Mouse (Mus musculus) lung, embryonic 14.5 days (tissue): Measurements from ENCODE around the gene Ilk. TPM values are rescaled to one million over a fixed set of nuclear protein-coding genes. Genes with fewer than 3 reads are reported as not detected.

Experiments
- ATAC-seq: fragments of 200-750 bp; cut with Nextera tagmentation; 2 replicates; pipeline ENCODE4 v1.8.0; 2017; ENCODE audit warnings: mild to moderate bottlenecking, moderate TSS enrichment, moderate library complexity; ENCODE audit not compliant: insufficient read depth
- DNase-seq: peaks from one replicate; pipeline ENCODE4 v3.0.0-alpha.2; 2015
- H3K27ac ChIP-seq: fragments of 300-500 bp; sonication (generic); 2 replicates; pipeline ENCODE4 v1.5.1; 2014; ENCODE audit warnings: low read depth, mild to moderate bottlenecking, moderate library complexity
- H3K27me3 ChIP-seq: fragments of 300-500 bp; sonication (generic); 2 replicates; pipeline ENCODE4 v1.6.1; 2014; ENCODE audit warnings: low read length, control low read depth; ENCODE audit not compliant: insufficient read depth
- H3K36me3 ChIP-seq: fragments of 300-500 bp; sonication (generic); 2 replicates; pipeline ENCODE4 v1.6.1; 2014; ENCODE audit warnings: control low read depth; ENCODE audit not compliant: insufficient read depth
- H3K4me1 ChIP-seq: fragments of 300-500 bp; sonication (generic); 2 replicates; pipeline ENCODE4 v1.6.1; 2014; ENCODE audit warnings: antibody characterized with exemption, control low read depth; ENCODE audit not compliant: insufficient read depth
- H3K4me2 ChIP-seq: fragments of 300-500 bp; sonication (generic); 2 replicates; pipeline ENCODE4 v1.6.1; 2014; ENCODE audit warnings: mild to moderate bottlenecking
- H3K4me3 ChIP-seq: fragments of 300-500 bp; sonication (generic); 2 replicates; pipeline ENCODE4 v1.5.1; 2014; ENCODE audit warnings: low read depth, low read length
- H3K9ac ChIP-seq: fragments of 300-500 bp; sonication (generic); 2 replicates; pipeline ENCODE4 v1.6.1; 2014
- H3K9me3 ChIP-seq: fragments of 300-500 bp; sonication (generic); 2 replicates; pipeline ENCODE4 v1.6.1; 2016; ENCODE audit warnings: low read depth, low read length, control low read depth
- CTCF ChIP-seq: IDR thresholded peaks from 2 replicates; pipeline ENCODE4 v1.5.1; 2016; ENCODE audit warnings: antibody characterized with exemption, low read depth
- WGBS: fragments of 180-500 bp; shearing (Covaris S2); extraction: QIAGEN DNeasy Blood & Tissue Kit; methylation state at CpG from one replicate; pipeline ENCODE4 v1.1.7; 2014; 5-methylcytosine and 5-hydroxymethylcytosine counted together
- polyA plus RNA-seq: library from polyadenylated mRNA; unstranded; fragments of >200 nt; fragmentation: Nextera tagmentation; extraction: Ambion mirVana; gene quantifications from 2 replicates; pipeline ENCODE4 v1.2.1, GENCODE M21; 2014

The Ilk gene
- polyA plus RNA-seq, 1 experiment from 2014 or later, result 372 TPM

DNA sequence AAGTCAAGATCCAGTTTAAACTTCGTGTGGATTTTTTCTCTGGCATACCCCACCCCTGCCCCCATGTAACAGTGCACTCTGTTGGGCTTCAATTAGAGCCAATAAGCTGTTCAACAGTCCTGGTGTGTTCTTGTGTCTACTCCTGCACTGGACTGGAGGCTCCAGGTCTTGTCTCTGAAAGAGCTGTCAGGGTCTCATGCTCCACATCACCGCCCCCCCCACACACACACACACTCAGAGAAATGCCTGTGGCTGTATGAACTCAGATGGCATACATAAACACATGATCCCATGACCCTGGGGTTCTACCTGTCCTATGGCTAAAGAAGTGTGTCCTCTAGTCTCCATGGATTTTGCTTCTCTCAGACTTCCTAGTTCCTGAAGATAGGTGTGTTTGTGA lies 39.6 kb downstream of the Ilk start:
- Histone ChIP-seq H3K4me2 (no peak overlapping the region), H3K27me3 (no peaks in the 10 kb centered on the region), H3K9me3 (no peaks in the 10 kb centered on the region), H3K36me3 (peaks cover 43% of the 10 kb centered on the region), H3K9ac (no peak overlapping the region), H3K4me3 (no peak overlapping the region), H3K27ac (no peak overlapping the region), H3K4me1 (0 out of 2 replicates have a peak, but pooled peaks cover 15% of the 10 kb centered on the region)
- ATAC-seq (no peak), DNase-seq (no peak)
- WGBS, result 81% methylated on average over 2 of the region's 2 CpGs
- TF ChIP-seq CTCF, result no peak

DNA sequence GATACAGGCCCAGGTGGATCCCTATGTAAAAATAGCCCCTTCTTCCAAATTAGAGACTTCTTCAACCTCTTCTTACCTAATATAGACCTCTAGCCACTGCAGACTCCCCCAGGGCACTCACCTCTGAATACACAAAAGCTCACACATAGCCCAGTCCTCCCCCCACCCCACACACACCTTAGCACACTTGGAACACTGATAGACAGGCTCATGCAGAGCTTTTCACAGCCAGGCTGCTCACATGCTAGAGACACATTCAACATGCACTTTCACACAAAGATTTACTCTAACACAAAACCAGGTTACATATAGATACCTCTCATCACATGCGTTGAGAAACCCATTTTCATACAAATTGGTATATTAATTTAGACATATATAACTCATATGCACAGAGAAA lies 40.9 kb downstream of the Ilk start:
- Histone ChIP-seq H3K9me3 (no peaks in the 10 kb centered on the region), H3K27me3 (no peaks in the 10 kb centered on the region), H3K9ac (peak overlapping the region; percentile 43; the same call in 1 of the 2 replicates), H3K36me3 (peaks cover 39% of the 10 kb centered on the region), H3K27ac (peak overlapping the region; percentile 96), H3K4me3 (peak overlapping the region; percentile 29), H3K4me1 (0 out of 2 replicates have a peak, but pooled peaks cover 15% of the 10 kb centered on the region), H3K4me2 (peak overlapping the region; percentile 59)
- ATAC-seq (no peak), DNase-seq (no peak)
- 83% methylated on average over 1 of the region's 1 CpGs for WGBS
- TF ChIP-seq CTCF, result no peak

DNA sequence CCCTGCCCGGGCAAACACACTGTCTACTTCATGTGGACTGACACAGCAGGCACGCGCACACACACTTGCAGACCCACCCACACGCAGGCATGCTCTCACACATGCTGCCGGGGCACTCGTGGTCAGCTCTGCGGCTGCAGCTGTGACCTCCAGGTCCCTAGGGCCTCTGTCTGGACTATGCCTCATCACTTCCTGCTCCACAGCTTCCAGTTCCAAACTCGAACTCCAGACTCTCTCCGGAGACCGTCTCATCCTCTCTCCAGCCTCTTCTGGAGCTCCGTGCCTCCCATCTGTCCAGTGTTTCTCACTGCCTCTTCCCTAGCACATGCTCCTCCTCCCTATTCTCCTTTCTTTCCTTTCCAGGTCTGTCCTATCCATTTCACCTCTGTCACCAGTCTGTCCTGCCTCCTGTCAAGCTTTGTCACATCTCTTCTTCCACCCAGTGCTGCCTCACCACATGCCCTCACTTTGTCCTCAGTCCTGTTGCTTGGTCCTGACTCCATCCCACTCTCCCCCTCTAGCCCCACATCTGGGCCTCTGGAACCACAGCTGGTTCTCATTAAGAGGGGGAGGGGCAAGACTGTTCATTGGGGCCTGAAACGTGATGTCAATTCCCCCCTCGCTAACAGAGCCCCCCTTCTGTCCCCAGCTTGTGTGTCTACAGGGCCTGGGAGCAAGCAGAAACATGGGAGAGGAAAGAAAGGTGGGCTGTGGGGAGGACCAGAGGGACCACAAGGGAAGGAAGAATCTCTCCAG lies 41.6 kb downstream of the Ilk start:
- Histone ChIP-seq H3K4me1 (0 out of 2 replicates have a peak, but pooled peaks cover 15% of the 10 kb centered on the region), H3K9me3 (no peaks in the 10 kb centered on the region), H3K27me3 (no peaks in the 10 kb centered on the region), H3K4me2 (peak overlapping the region; percentile 59), H3K4me3 (peak overlapping the region; percentile 29), H3K9ac (peak overlapping the region; percentile 43), H3K27ac (peak overlapping the region; percentile 96), H3K36me3 (peaks cover 39% of the 10 kb centered on the region)
- 28% methylated on average over 13 of the region's 13 CpGs for WGBS
- TF ChIP-seq CTCF, result no peak
- ATAC-seq, result peak; percentile 90
- peak; percentile 90 for DNase-seq

DNA sequence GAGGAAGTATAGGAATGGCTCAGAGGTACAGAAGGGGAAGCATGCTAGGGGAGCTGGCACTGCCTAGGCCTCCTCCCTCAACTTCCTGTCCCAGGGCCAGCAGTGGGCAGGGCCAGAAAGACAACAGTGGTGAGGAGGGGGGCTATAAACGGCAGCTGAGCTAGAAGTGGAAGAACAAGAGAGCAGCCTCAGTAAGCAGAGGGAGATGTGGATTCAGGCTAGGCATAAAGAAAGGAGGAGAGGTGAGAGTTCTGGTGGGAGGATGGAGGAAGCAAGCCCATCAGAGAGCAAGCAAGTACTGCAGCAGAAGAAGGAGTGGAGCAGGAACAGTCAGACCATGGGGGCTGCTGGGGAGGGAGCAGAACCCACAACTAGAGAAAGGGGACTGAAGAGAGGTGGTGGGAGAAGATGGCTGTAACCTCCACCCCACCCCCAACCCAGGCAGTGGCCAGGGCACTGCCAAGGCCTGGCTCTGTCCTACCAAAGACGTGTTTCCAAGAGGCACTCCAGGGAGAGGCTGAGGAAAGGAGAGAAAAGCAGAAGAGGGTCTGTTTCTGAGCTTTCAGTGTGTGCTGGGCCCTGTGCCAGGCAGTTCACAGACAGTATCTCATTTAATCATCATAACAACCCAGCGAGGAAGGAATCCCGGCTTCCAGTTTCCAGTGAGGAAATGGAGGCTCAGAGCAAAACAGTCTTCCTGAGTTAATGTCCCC lies 42.3 kb downstream of the Ilk start:
- Histone ChIP-seq H3K9me3 (no peaks in the 10 kb centered on the region), H3K27ac (peak overlapping the region; percentile 96), H3K4me3 (peak overlapping the region; percentile 29; the same call in 1 of the 2 replicates), H3K27me3 (no peaks in the 10 kb centered on the region), H3K36me3 (peaks cover 41% of the 10 kb centered on the region), H3K9ac (peak overlapping the region; percentile 38), H3K4me2 (peak overlapping the region; percentile 59), H3K4me1 (0 out of 2 replicates have a peak, but pooled peaks cover 15% of the 10 kb centered on the region)
- ATAC-seq (peak; percentile 90), DNase-seq (peak; percentile 85)
- 23% methylated on average over 4 of the region's 4 CpGs for WGBS
- no peak for TF ChIP-seq CTCF

DNA sequence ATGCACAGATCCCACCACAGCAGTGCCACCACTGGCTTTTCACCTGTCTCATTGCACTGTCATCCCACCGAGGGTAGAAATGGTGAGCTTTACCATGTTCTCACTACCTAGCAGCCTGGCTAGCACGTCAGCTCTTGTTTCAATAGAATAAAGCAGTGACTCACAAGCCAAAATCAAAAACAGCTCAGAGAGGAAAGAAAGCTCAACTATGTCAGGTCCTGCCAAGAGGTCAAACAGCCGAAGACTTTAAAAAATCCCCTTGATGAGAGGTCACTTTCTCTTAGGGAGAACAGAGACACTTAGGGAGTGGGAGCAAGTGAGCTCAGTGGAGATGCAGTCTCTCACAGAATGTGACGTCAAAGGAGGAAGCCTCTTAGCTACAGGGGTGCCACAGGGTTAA lies 47.5 kb downstream of the Ilk start:
- Histone ChIP-seq H3K9ac (no peak overlapping the region), H3K4me3 (no peak overlapping the region), H3K4me2 (no peak overlapping the region), H3K4me1 (peaks cover 7% of the 10 kb centered on the region; the same call in 1 of the 2 replicates), H3K27ac (no peak overlapping the region), H3K36me3 (peaks cover 38% of the 10 kb centered on the region), H3K9me3 (no peaks in the 10 kb centered on the region), H3K27me3 (no peaks in the 10 kb centered on the region)
- ATAC-seq (no peak), DNase-seq (no peak)
- WGBS, result 47% methylated on average over 4 of the region's 4 CpGs
- TF ChIP-seq CTCF, result no peak

DNA sequence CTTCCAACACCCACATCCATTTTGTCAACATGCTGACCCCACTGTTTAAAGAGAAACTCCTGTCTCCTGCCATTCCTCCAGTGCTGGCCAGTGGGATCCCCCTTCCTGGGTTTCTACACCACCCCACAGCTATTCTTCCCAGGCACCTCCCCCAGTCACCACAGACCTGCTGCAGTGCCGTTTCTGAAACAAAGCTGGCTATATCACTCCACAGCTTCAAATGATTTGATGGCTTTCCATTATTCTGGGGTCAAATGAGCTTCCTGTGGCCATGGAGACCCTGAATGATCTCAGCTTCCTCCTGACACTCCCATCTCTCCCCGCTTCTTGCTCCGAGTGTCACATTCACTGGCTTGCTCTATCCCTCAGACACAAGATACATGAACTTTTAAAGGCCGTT lies 48.2 kb downstream of the Ilk start:
- H3K4me3 ChIP-seq, result no peak overlapping the region
- no peak overlapping the region for H3K9ac ChIP-seq
- peak overlapping the region; percentile 19 for H3K4me2 ChIP-seq
- no peaks in the 10 kb centered on the region for H3K27me3 ChIP-seq
- H3K27ac ChIP-seq, result no peak overlapping the region
- DNase-seq (no peak), ATAC-seq (no peak)
- peaks cover 37% of the 10 kb centered on the region for H3K36me3 ChIP-seq
- WGBS, result 13% methylated on average over 4 of the region's 4 CpGs
- H3K4me1 ChIP-seq, result peaks cover 3% of the 10 kb centered on the region; the same call in 1 of the 2 replicates
- no peak for TF ChIP-seq CTCF
- H3K9me3 ChIP-seq, result no peaks in the 10 kb centered on the region
